Mouse (Mus musculus) embryonic facial prominence, embryonic 14.5 days (tissue): Measurements from ENCODE around the gene Cdc42ep2. TPM values are rescaled to one million over a fixed set of nuclear protein-coding genes. Genes with fewer than 3 reads are reported as not detected.
A peak's percentile ranks its signal among the peaks of the same experiment; 100 is the strongest.

Source experiments
- ATAC-seq: fragments of 200-750 bp; cut with Nextera tagmentation; 2 replicates; pipeline ENCODE4 v1.8.0; 2017; ENCODE audit warnings: low read depth, moderate number of reproducible peaks, moderate TSS enrichment
- DNase-seq: peaks from one replicate; pipeline ENCODE4 v3.0.0-alpha.2; 2015; ENCODE audit warnings: low spot score
- H3K27ac ChIP-seq: fragments of 300-500 bp; sonication (generic); replicated peaks from 2 replicates; pipeline ENCODE4 v1.5.1; 2014; ENCODE audit warnings: low read depth, mild to moderate bottlenecking, low read length, moderate library complexity
- H3K27me3 ChIP-seq: fragments of 300-500 bp; sonication (generic); replicated peaks from 2 replicates; pipeline ENCODE4 v1.6.1; 2014; ENCODE audit warnings: low read length; ENCODE audit not compliant: control insufficient read depth, insufficient read depth
- H3K36me3 ChIP-seq: fragments of 300-500 bp; sonication (generic); 2 replicates; pipeline ENCODE4 v1.6.1; 2014; ENCODE audit warnings: low read length, mixed read lengths; ENCODE audit not compliant: control insufficient read depth, insufficient read depth
- H3K4me1 ChIP-seq: fragments of 300-500 bp; sonication (generic); 2 replicates; pipeline ENCODE4 v1.6.1; 2014; ENCODE audit warnings: antibody characterized with exemption, low read length; ENCODE audit not compliant: control insufficient read depth, insufficient read depth
- H3K4me2 ChIP-seq: fragments of 300-500 bp; sonication (generic); 2 replicates; pipeline ENCODE4 v1.6.1; 2014; ENCODE audit warnings: low read depth, mild to moderate bottlenecking, low read length, moderate library complexity, mixed read lengths
- H3K4me3 ChIP-seq: fragments of 300-500 bp; sonication (generic); 2 replicates; pipeline ENCODE4 v1.5.1; 2014; ENCODE audit warnings: low read depth, mild to moderate bottlenecking, low read length
- H3K9ac ChIP-seq: fragments of 300-500 bp; sonication (generic); 2 replicates; pipeline ENCODE4 v1.6.1; 2014; ENCODE audit warnings: low read depth, mild to moderate bottlenecking, low read length, moderate library complexity, mixed read lengths
- H3K9me3 ChIP-seq: fragments of 300-500 bp; sonication (generic); 2 replicates; pipeline ENCODE4 v1.6.1; 2016; ENCODE audit warnings: low read length; ENCODE audit not compliant: control insufficient read depth
- WGBS: fragments of 180-500 bp; shearing (Covaris S2); extraction: QIAGEN DNeasy Blood & Tissue Kit; methylation state at CpG from one replicate; pipeline ENCODE4 v1.1.7; 2014; 5-methylcytosine and 5-hydroxymethylcytosine counted together
- polyA plus RNA-seq: library from polyadenylated mRNA; unstranded; fragments of >200 nt; fragmentation: Nextera tagmentation; extraction: Ambion mirVana; gene quantifications from 2 replicates; pipeline ENCODE4 v1.2.1, GENCODE M21; 2014

The Cdc42ep2 gene
- polyA plus RNA-seq, 1 experiment from 2014 or later = 16.2 TPM

- DNase-seq = no peak
- ATAC-seq = no peak
- WGBS = 50% methylated on average over 4 of the region's 6 CpGs
- H3K4me2 ChIP-seq = peak overlapping the region; percentile 38; the same call in 1 of the 2 replicates
- H3K4me1 ChIP-seq = peaks cover 20% of the 10 kb centered on the region; the same call in 1 of the 2 replicates
- H3K36me3 ChIP-seq = peaks cover 30% of the 10 kb centered on the region; the same call in 1 of the 2 replicates
- H3K9me3 ChIP-seq = no peaks in the 10 kb centered on the region
- H3K4me3 ChIP-seq = no peak overlapping the region
- H3K27ac ChIP-seq = peak overlapping the region; percentile 75
- peak overlapping the region; percentile 54; the same call in 1 of the 2 replicates for H3K9ac ChIP-seq
- H3K27me3 ChIP-seq = no peaks in the 10 kb centered on the region
These were observed 52.9 kb downstream of the Cdc42ep2 start for GRCm38 (mm10) chr19:5871683-5872082.

GRCm38 (mm10) chr19:5871273-5871672 lies 53.3 kb downstream of the Cdc42ep2 start:
- DNase-seq = peak; percentile 74
- WGBS = 6% methylated on average over 3 of the region's 7 CpGs
- Histone ChIP-seq H3K4me1 (peaks cover 20% of the 10 kb centered on the region; the same call in 1 of the 2 replicates), H3K9me3 (no peaks in the 10 kb centered on the region), H3K4me2 (peak overlapping the region; percentile 38), H3K36me3 (peaks cover 33% of the 10 kb centered on the region; the same call in 1 of the 2 replicates), H3K9ac (peak overlapping the region; percentile 54), H3K4me3 (no peak overlapping the region), H3K27ac (peak overlapping the region; percentile 75), H3K27me3 (no peaks in the 10 kb centered on the region)
- ATAC-seq = peak; percentile 50

- H3K27ac ChIP-seq = no peak overlapping the region
- no peaks in the 10 kb centered on the region for H3K9me3 ChIP-seq
- H3K4me1 ChIP-seq = peaks cover 10% of the 10 kb centered on the region; the same call in 1 of the 2 replicates
- ATAC-seq = no peak
- no peak overlapping the region for H3K9ac ChIP-seq
- H3K27me3 ChIP-seq = no peaks in the 10 kb centered on the region
- H3K36me3 ChIP-seq = peaks cover 64% of the 10 kb centered on the region
- DNase-seq = no peak
- no peak overlapping the region for H3K4me2 ChIP-seq
- 87% methylated on average over 6 of the region's 6 CpGs for WGBS
- H3K4me3 ChIP-seq = no peak overlapping the region
These were observed 56.5 kb downstream of the Cdc42ep2 start for GRCm38 (mm10) chr19:5868096-5868495.

Other genes with a start within 250 kb of the Cdc42ep2 start
- gene Map3k11, start 236.1 kb downstream of the Cdc42ep2 start, polyA plus RNA-seq = 18.9 and 23.3 TPM in 2 replicates
- 24.1 and 32.1 TPM in 2 replicates for gene Pcnx3, start 235.9 kb downstream of the Cdc42ep2 start, polyA plus RNA-seq
- 0.34 and 1.7 TPM in 2 replicates for gene Kcnk7, start 220.4 kb downstream of the Cdc42ep2 start, polyA plus RNA-seq
- gene Ehbp1l1, start 198.5 kb downstream of the Cdc42ep2 start, polyA plus RNA-seq = 34.2 and 43.4 TPM in 2 replicates
- 101 and 111 TPM in 2 replicates for gene Fam89b, start 195.2 kb downstream of the Cdc42ep2 start, polyA plus RNA-seq
- 59.2 and 68.0 TPM in 2 replicates for gene Ltbp3, start 183.9 kb downstream of the Cdc42ep2 start, polyA plus RNA-seq
- gene Scyl1, start 153.4 kb downstream of the Cdc42ep2 start, polyA plus RNA-seq = 78.3 and 79.8 TPM in 2 replicates
- gene Frmd8, start 49.5 kb downstream of the Cdc42ep2 start, polyA plus RNA-seq = 20.6 and 25.8 TPM in 2 replicates
- gene Slc25a45, start 47.0 kb downstream of the Cdc42ep2 start, polyA plus RNA-seq = 2.8 and 3.0 TPM in 2 replicates
- 1.4 and 2.0 TPM in 2 replicates for gene Tigd3, start 30.7 kb downstream of the Cdc42ep2 start, polyA plus RNA-seq
- 124 and 143 TPM in 2 replicates for gene Dpf2, start 11.8 kb downstream of the Cdc42ep2 start, polyA plus RNA-seq
- 59.1 and 65.2 TPM in 2 replicates for gene Pola2, start 39.4 kb upstream of the Cdc42ep2 start, polyA plus RNA-seq
- gene Slc22a20, start 61.3 kb upstream of the Cdc42ep2 start, polyA plus RNA-seq = not detected in 2 replicates
- gene Capn1, start 91.1 kb upstream of the Cdc42ep2 start, polyA plus RNA-seq = 16.8 and 19.0 TPM in 2 replicates
- gene Syvn1, start 121.8 kb upstream of the Cdc42ep2 start, polyA plus RNA-seq = 32.1 and 34.9 TPM in 2 replicates
- gene Mrpl49, start 133.0 kb upstream of the Cdc42ep2 start, polyA plus RNA-seq = 67.5 and 69.8 TPM in 2 replicates
- gene Fau, start 133.0 kb upstream of the Cdc42ep2 start, polyA plus RNA-seq = 870 and 937 TPM in 2 replicates
- 33.1 and 33.6 TPM in 2 replicates for gene Znhit2, start 136.4 kb upstream of the Cdc42ep2 start, polyA plus RNA-seq
- gene Tm7sf2, start 143.6 kb upstream of the Cdc42ep2 start, polyA plus RNA-seq = 19.5 and 21.7 TPM in 2 replicates
- gene Vps51, start 152.4 kb upstream of the Cdc42ep2 start, polyA plus RNA-seq = 52.0 and 66.5 TPM in 2 replicates
- gene Tmem262, start 155.2 kb upstream of the Cdc42ep2 start, polyA plus RNA-seq = not detected in 2 replicates
- 0.28 and 0.67 TPM in 2 replicates for gene Gm28374, start 157.4 kb upstream of the Cdc42ep2 start, polyA plus RNA-seq
- 66.2 and 81.8 TPM in 2 replicates for gene Zfpl1, start 160.1 kb upstream of the Cdc42ep2 start, polyA plus RNA-seq
- gene Cdca5, start 160.2 kb upstream of the Cdc42ep2 start, polyA plus RNA-seq = 24.6 and 29.0 TPM in 2 replicates
- gene AC131692.1, start 169.6 kb upstream of the Cdc42ep2 start, polyA plus RNA-seq = not detected in 2 replicates
- 0.29 and 0.51 TPM in 2 replicates for gene Naaladl1, start 181.0 kb upstream of the Cdc42ep2 start, polyA plus RNA-seq
- gene Sac3d1, start 193.8 kb upstream of the Cdc42ep2 start, polyA plus RNA-seq = 46.3 and 46.6 TPM in 2 replicates
- 26.7 and 27.5 TPM in 2 replicates for gene Snx15, start 203.5 kb upstream of the Cdc42ep2 start, polyA plus RNA-seq
- 0.28 and 0.33 TPM in 2 replicates for gene Batf2, start 216.2 kb upstream of the Cdc42ep2 start, polyA plus RNA-seq
- 73.4 and 80.6 TPM in 2 replicates for gene Arl2, start 216.7 kb upstream of the Cdc42ep2 start, polyA plus RNA-seq